Mouse (Mus musculus) ES-Bruce4 (cell line): ENCODE measurements around the gene Chga. TPM values are rescaled to one million over a fixed set of nuclear protein-coding genes. Genes with fewer than 3 reads are reported as not detected.

ENCODE experiments used
- H3K27ac ChIP-seq: 2 replicates; pipeline ENCODE4 v1.5.1; 2012; ENCODE audit warnings: low read length, inconsistent platforms; ENCODE audit not compliant: insufficient read depth
- H3K27me3 ChIP-seq: 2 replicates; pipeline ENCODE4 v1.6.1; 2012; ENCODE audit warnings: mild to moderate bottlenecking, low read length, inconsistent platforms; ENCODE audit not compliant: control insufficient read depth, poor library complexity, insufficient read depth, severe bottlenecking
- H3K36me3 ChIP-seq: 2 replicates; pipeline ENCODE4 v1.6.1; 2012; ENCODE audit warnings: inconsistent platforms, mild to moderate bottlenecking, low read length, moderate library complexity; ENCODE audit not compliant: control insufficient read depth, poor library complexity, insufficient read depth, severe bottlenecking
- H3K4me1 ChIP-seq: one replicate; pipeline ENCODE4 v1.8.1; 2011; ENCODE audit warnings: low read length; ENCODE audit not compliant: control insufficient read depth, insufficient read depth
- H3K4me3 ChIP-seq: 2 replicates; pipeline ENCODE4 v1.5.1; 2011; ENCODE audit warnings: low read depth, mild to moderate bottlenecking, low read length
- H3K9ac ChIP-seq: 2 replicates; pipeline ENCODE4 v1.6.1; 2012; ENCODE audit warnings: low read depth, mild to moderate bottlenecking, inconsistent platforms; ENCODE audit not compliant: poor library complexity, severe bottlenecking
- H3K9me3 ChIP-seq: replicated peaks from 2 replicates; pipeline ENCODE4 v1.6.1; 2012; ENCODE audit warnings: mild to moderate bottlenecking, low read length, inconsistent platforms; ENCODE audit not compliant: control insufficient read depth, poor library complexity, insufficient read depth, severe bottlenecking
- CTCF ChIP-seq: IDR thresholded peaks from one replicate; pipeline ENCODE4 v1.8.1; 2011; ENCODE audit warnings: low read depth, low read length
- EP300 ChIP-seq: IDR thresholded peaks from 2 replicates; pipeline ENCODE4 v1.6.1; 2011; ENCODE audit warnings: low read depth, low read length; ENCODE audit not compliant: insufficient read depth
- POLR2A ChIP-seq: IDR thresholded peaks from one replicate; pipeline ENCODE4 v1.8.1; 2011; ENCODE audit warnings: low read length; ENCODE audit not compliant: insufficient read depth
- polyA plus RNA-seq: library from polyadenylated mRNA; stranded (reverse); fragments of >200 nt; gene quantifications from 2 replicates; pipeline ENCODE4 v1.2.4, GENCODE M21; 2011; ENCODE audit warnings: low read depth; ENCODE audit not compliant: missing spikeins, insufficient read depth, insufficient read length

Chga gene
- polyA plus RNA-seq, 1 experiment: 4.5 TPM

DNA sequence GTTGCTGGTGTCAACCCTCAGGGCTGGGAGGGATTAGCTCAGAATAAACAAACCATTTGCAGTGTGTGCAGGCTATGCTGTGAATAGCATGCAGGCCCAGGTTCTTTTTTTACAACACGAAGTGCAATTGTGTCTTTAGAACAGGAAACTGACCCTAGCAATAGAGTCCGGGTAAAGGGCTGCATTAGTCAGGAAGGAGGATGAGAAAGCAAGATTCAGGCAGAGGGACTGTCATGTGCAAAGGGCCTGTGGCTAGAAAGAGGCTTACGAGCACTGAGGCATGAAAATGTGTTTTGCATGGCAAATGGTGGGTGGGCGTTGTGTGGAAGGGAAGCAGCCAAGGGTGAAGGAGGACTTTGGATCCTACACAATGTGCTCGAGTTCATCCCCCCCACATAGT, 26.8 kb upstream of the Chga start:
- H3K9me3 ChIP-seq: no peaks in the 10 kb centered on the region
- no peak overlapping the region for H3K27ac ChIP-seq
- no peaks in the 10 kb centered on the region for H3K36me3 ChIP-seq
- H3K9ac ChIP-seq: no peak overlapping the region
- no peak overlapping the region for H3K4me3 ChIP-seq
- no peaks in the 10 kb centered on the region for H3K4me1 ChIP-seq
- H3K27me3 ChIP-seq: no peaks in the 10 kb centered on the region
- no peak for TF ChIP-seq CTCF
- no peak for TF ChIP-seq EP300

DNA sequence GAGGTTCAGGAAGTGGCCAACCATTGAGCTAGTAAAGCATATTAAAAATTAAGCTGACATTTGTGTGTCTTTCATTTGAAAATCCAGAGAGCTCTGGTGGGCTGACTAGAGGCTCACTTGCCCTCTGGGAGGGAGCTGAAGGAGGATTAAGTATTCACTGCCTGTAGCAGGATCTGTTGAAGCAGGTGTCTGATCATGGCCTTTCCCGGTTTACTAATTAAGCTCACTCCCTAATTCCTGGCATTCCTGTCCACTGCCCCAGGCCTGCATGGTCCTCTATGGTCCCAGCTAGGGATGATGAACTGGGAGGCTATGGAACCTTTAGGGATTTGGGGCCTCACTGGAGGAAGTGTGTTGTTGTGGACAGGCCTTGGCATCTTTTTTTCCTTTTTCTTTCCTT, 19.0 kb upstream of the Chga start:
- Histone ChIP-seq H3K27me3 (no peaks in the 10 kb centered on the region), H3K9ac (no peak overlapping the region)
- no peak for TF ChIP-seq EP300

GRCm38 (mm10) chr12:102540278-102540677, 14.5 kb upstream of the Chga start:
- H3K9me3 ChIP-seq: no peaks in the 10 kb centered on the region
- no peaks in the 10 kb centered on the region for H3K27me3 ChIP-seq
- TF ChIP-seq EP300 (no peak), CTCF (no peak), POLR2A (no peak)
- no peak overlapping the region for H3K9ac ChIP-seq
- H3K27ac ChIP-seq: no peak overlapping the region
- H3K4me3 ChIP-seq: no peak overlapping the region
- H3K36me3 ChIP-seq: no peaks in the 10 kb centered on the region
- H3K4me1 ChIP-seq: no peaks in the 10 kb centered on the region

More for the DNA sequence above, 19.0 kb upstream of the Chga start:
- Histone ChIP-seq H3K27ac (no peak overlapping the region), H3K4me3 (no peak overlapping the region), H3K9me3 (no peaks in the 10 kb centered on the region), H3K36me3 (no peaks in the 10 kb centered on the region), H3K4me1 (no peaks in the 10 kb centered on the region)

GRCm38 (mm10) chr12:102541168-102541567, 13.6 kb upstream of the Chga start:
- TF ChIP-seq POLR2A (no peak), CTCF (no peak), EP300 (no peak)
- Histone ChIP-seq H3K36me3 (no peaks in the 10 kb centered on the region), H3K9ac (no peak overlapping the region), H3K4me1 (peaks cover 7% of the 10 kb centered on the region), H3K27me3 (no peaks in the 10 kb centered on the region), H3K9me3 (no peaks in the 10 kb centered on the region), H3K4me3 (no peak overlapping the region), H3K27ac (no peak overlapping the region)

DNA sequence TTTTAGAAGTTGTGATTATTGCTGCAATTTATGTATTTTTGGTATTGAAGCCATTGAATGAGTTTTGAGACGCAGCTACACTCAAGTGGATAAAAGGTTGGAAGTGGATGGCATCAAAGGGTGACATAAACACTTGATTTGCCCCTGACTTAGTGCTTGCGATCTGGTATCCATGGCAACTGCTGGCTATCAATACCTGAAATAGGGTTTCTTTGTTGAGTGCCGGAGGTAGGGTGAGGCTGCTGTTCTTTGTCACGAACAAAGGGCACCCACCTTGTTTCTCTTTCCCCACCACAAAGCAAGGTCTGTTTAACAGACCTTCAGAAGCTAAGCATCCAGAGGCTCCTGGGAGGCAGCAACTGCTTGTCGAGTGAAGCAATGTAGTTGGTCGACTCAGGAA, 9.6 kb upstream of the Chga start:
- no peak overlapping the region for H3K9ac ChIP-seq
- H3K36me3 ChIP-seq: no peaks in the 10 kb centered on the region
- TF ChIP-seq EP300 (no peak), POLR2A (no peak)
- no peak overlapping the region; the same call in 1 of the 2 replicates for H3K27ac ChIP-seq
- H3K27me3 ChIP-seq: no peaks in the 10 kb centered on the region
- no peaks in the 10 kb centered on the region for H3K9me3 ChIP-seq
- H3K4me3 ChIP-seq: no peak overlapping the region
- peaks cover 11% of the 10 kb centered on the region for H3K4me1 ChIP-seq

DNA sequence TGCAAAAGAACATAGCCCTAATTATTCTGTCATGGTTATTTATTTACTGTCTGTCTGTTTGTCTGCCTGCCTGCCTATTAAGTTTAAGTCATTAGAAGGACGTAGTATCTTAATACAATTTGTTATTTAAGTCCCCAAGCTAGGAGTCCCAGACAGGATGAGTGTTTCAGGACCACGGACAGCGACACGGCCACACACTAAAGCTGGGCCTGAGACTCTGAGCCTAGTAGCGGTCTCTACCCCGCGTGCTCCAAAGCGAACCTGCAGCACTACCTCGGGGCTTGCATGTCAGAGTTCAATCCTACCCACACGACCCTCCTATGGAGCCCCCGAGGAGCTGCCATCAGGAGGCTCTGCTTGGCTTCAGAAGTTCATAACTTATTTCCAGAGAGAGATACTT, 4.2 kb upstream of the Chga start:
- H3K27me3 ChIP-seq: no peaks in the 10 kb centered on the region
- no peak for TF ChIP-seq POLR2A
- no peak for TF ChIP-seq EP300
- TF ChIP-seq CTCF: no peak

GRCm38 (mm10) chr12:102551186-102551585, 3.6 kb upstream of the Chga start:
- H3K27me3 ChIP-seq: no peaks in the 10 kb centered on the region

More for the DNA sequence above, 4.2 kb upstream of the Chga start:
- Histone ChIP-seq H3K4me1 (peaks cover 10% of the 10 kb centered on the region), H3K36me3 (no peaks in the 10 kb centered on the region), H3K27ac (no peak overlapping the region), H3K9me3 (no peaks in the 10 kb centered on the region), H3K9ac (no peak overlapping the region), H3K4me3 (no peak overlapping the region)

More at GRCm38 (mm10) chr12:102551186-102551585, 3.6 kb upstream of the Chga start:
- no peak for TF ChIP-seq POLR2A
- no peak for TF ChIP-seq EP300
- no peak for TF ChIP-seq CTCF
- Histone ChIP-seq H3K4me3 (no peak overlapping the region), H3K9me3 (no peaks in the 10 kb centered on the region), H3K4me1 (peaks cover 6% of the 10 kb centered on the region), H3K27ac (no peak overlapping the region), H3K9ac (no peak overlapping the region), H3K36me3 (no peaks in the 10 kb centered on the region)
